Mouse (Mus musculus): ENCODE results near the gene Faap100. TPM values are rescaled to one million over a fixed set of nuclear protein-coding genes. Genes with fewer than 3 reads are reported as not detected.
A peak's percentile ranks its signal among the peaks of the same experiment; 100 is the strongest.
"Not testable (repeated sequence)": the region's sequence is repeated elsewhere in the genome, so short reads cannot be mapped to it uniquely, and the experiment has no call there.

The Faap100 gene
- polyA plus RNA-seq, 1 experiment, result 13.2 TPM

DNA sequence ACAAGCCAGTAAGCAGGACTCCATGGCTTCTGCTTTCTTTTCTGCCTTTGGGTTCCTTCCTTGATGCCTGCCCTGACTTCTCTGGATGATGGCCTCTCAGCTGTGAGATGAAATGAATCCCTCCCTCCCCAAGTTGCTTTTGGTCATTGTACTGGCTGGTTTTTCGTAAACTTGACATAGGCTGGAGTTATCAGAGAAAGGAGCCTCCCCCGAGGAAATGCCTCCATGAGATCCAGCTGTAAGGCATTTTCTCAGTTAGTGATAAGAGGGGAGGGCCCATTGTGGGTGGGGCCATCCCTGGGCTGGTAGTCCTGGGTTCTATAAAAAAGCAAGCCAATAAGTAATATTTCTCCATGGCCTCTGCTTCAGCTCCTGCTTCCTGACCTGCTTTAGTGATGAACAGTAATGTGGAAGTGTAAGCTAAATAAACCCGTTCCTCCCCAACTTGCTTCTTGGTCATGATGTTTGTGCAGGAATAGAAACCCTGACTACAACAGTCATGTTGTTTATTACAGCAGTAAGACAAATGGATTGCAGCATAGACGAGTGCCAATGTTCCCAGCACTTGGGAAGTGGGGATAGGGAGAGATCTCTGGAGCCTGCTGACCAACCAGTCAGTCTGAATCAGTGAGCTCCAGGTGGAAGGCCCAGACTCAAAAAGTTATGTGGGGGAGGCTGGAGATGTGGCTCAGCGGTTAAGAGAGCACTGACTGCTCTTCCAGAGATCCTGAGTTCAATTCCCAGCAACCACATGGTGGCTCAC, 23.1 kb downstream of the Faap100 start:
- no peak overlapping the region for H3K27ac ChIP-seq (ENCODE audit: insufficient read depth, low read length)
- TF ChIP-seq POLR2A (IDR thresholded peaks at IDR 0.05; ENCODE audit: insufficient read depth, low read length) (no peak), CTCF (IDR thresholded peaks at IDR 0.05; ENCODE audit: low read depth, low read length) (no peak), EP300 (IDR thresholded peaks at IDR 0.05; ENCODE audit: insufficient read depth, low read depth, low read length) (no peak)
- no peaks in the 10 kb centered on the region for H3K27me3 ChIP-seq (ENCODE audit: control insufficient read depth, insufficient read depth, low read length, poor library complexity, severe bottlenecking)
- H3K36me3 ChIP-seq (ENCODE audit: control insufficient read depth, insufficient read depth, low read length, poor library complexity, severe bottlenecking), result no peaks in the 10 kb centered on the region
- H3K4me1 ChIP-seq (ENCODE audit: control insufficient read depth, insufficient read depth, low read length), result peaks cover 2% of the 10 kb centered on the region
- no peaks in the 10 kb centered on the region for H3K9me3 ChIP-seq (replicated peaks; ENCODE audit: control insufficient read depth, insufficient read depth, low read length, poor library complexity, severe bottlenecking)
- H3K4me3 ChIP-seq (ENCODE audit: low read depth, low read length), result no peak overlapping the region
- no peak overlapping the region for H3K9ac ChIP-seq (ENCODE audit: low read depth, poor library complexity, severe bottlenecking)

GRCm38 (mm10) chr11:120354304-120355276, 24.0 kb downstream of the Faap100 start:
- TF ChIP-seq EP300 (IDR thresholded peaks at IDR 0.05; ENCODE audit: insufficient read depth, low read depth, low read length), result no peak
- TF ChIP-seq CTCF (IDR thresholded peaks at IDR 0.05; ENCODE audit: low read depth, low read length), result no peak
- TF ChIP-seq POLR2A (IDR thresholded peaks at IDR 0.05; ENCODE audit: insufficient read depth, low read length), result no peak
- Histone ChIP-seq H3K36me3 (ENCODE audit: control insufficient read depth, insufficient read depth, low read length, poor library complexity, severe bottlenecking) (no peaks in the 10 kb centered on the region), H3K4me1 (ENCODE audit: control insufficient read depth, insufficient read depth, low read length) (peaks cover 2% of the 10 kb centered on the region), H3K9me3 (replicated peaks; ENCODE audit: control insufficient read depth, insufficient read depth, low read length, poor library complexity, severe bottlenecking) (no peaks in the 10 kb centered on the region), H3K27ac (ENCODE audit: insufficient read depth, low read length) (no peak overlapping the region), H3K4me3 (ENCODE audit: low read depth, low read length) (no peak overlapping the region), H3K9ac (ENCODE audit: low read depth, poor library complexity, severe bottlenecking) (no peak overlapping the region), H3K27me3 (ENCODE audit: control insufficient read depth, insufficient read depth, low read length, poor library complexity, severe bottlenecking) (no peaks in the 10 kb centered on the region)

GRCm38 (mm10) chr11:120353500-120354303, 24.9 kb downstream of the Faap100 start:
- peak overlapping the region; percentile 2; the same call in 1 of the 2 replicates for H3K9ac ChIP-seq (ENCODE audit: low read depth, poor library complexity, severe bottlenecking)
- peak overlapping the region; percentile 30 for H3K4me3 ChIP-seq (ENCODE audit: low read depth, low read length)
- no peaks in the 10 kb centered on the region for H3K9me3 ChIP-seq (replicated peaks; ENCODE audit: control insufficient read depth, insufficient read depth, low read length, poor library complexity, severe bottlenecking)
- no peak overlapping the region for H3K27ac ChIP-seq (ENCODE audit: insufficient read depth, low read length)
- H3K36me3 ChIP-seq (ENCODE audit: control insufficient read depth, insufficient read depth, low read length, poor library complexity, severe bottlenecking), result no peaks in the 10 kb centered on the region
- H3K4me1 ChIP-seq (ENCODE audit: control insufficient read depth, insufficient read depth, low read length), result peaks cover 2% of the 10 kb centered on the region
- no peaks in the 10 kb centered on the region for H3K27me3 ChIP-seq (ENCODE audit: control insufficient read depth, insufficient read depth, low read length, poor library complexity, severe bottlenecking)
- TF ChIP-seq CTCF (IDR thresholded peaks at IDR 0.05; ENCODE audit: low read depth, low read length) (peak; percentile 67), POLR2A (IDR thresholded peaks at IDR 0.05; ENCODE audit: insufficient read depth, low read length) (no peak)

DNA sequence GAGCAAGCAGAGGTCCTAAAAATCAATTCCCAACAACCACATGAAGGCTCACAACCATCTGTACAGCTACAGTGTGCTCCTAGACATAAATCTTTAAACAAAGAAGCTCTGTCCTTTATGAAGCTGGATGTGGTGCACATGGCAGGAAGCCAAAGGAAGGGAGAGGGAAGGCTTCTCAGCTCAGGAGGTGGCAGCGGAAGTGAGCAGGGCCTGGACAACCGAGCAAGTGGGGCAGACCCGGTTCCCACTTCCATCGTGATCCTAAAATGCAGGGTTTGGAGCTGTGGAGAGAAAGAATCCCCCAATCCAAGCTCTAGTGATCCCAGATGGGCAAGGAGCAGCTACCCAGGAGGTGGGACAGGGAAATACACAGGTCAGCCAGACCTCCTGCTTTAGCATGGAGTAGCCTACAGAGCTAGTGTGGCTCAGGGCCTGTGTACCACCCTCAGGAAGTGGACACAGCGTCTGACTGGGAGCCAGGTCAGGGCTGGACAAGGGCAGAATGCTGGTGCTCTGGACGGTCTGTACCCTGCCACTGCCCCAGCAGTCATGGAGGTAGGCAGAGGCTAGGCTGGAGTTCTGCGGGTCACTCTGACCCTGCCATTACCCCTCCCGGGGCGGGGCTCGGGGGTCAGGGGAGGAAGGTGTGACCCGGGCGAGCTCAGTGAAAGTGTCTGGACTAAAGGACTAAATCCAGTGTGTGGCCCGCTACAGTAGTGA, 25.8 kb downstream of the Faap100 start:
- Histone ChIP-seq H3K27ac (ENCODE audit: insufficient read depth, low read length) (no peak overlapping the region), H3K4me3 (ENCODE audit: low read depth, low read length) (no peak overlapping the region), H3K9me3 (replicated peaks; ENCODE audit: control insufficient read depth, insufficient read depth, low read length, poor library complexity, severe bottlenecking) (no peaks in the 10 kb centered on the region), H3K4me1 (ENCODE audit: control insufficient read depth, insufficient read depth, low read length) (peaks cover 2% of the 10 kb centered on the region), H3K36me3 (ENCODE audit: control insufficient read depth, insufficient read depth, low read length, poor library complexity, severe bottlenecking) (no peaks in the 10 kb centered on the region), H3K27me3 (ENCODE audit: control insufficient read depth, insufficient read depth, low read length, poor library complexity, severe bottlenecking) (no peaks in the 10 kb centered on the region), H3K9ac (ENCODE audit: low read depth, poor library complexity, severe bottlenecking) (no peak overlapping the region)
- no peak for TF ChIP-seq EP300 (IDR thresholded peaks at IDR 0.05; ENCODE audit: insufficient read depth, low read depth, low read length)
- no peak for TF ChIP-seq CTCF (IDR thresholded peaks at IDR 0.05; ENCODE audit: low read depth, low read length)
- TF ChIP-seq POLR2A (IDR thresholded peaks at IDR 0.05; ENCODE audit: insufficient read depth, low read length), result no peak

GRCm38 (mm10) chr11:120352093-120352350, 26.5 kb downstream of the Faap100 start:
- not testable (repeated sequence) for H3K4me1 ChIP-seq (ENCODE audit: control insufficient read depth, insufficient read depth, low read length); H3K9me3 ChIP-seq (replicated peaks; ENCODE audit: control insufficient read depth, insufficient read depth, low read length, poor library complexity, severe bottlenecking); H3K4me3 ChIP-seq (ENCODE audit: low read depth, low read length); H3K36me3 ChIP-seq (ENCODE audit: control insufficient read depth, insufficient read depth, low read length, poor library complexity, severe bottlenecking); H3K27ac ChIP-seq (ENCODE audit: insufficient read depth, low read length); H3K9ac ChIP-seq (ENCODE audit: low read depth, poor library complexity, severe bottlenecking); H3K27me3 ChIP-seq (ENCODE audit: control insufficient read depth, insufficient read depth, low read length, poor library complexity, severe bottlenecking)

Measured in ES-Bruce4 (cell line).